Mouse (Mus musculus): ENCODE measurements at regions not wholly inside any gene's neighbourhood (a gene's known extent, or its start where the extent isn't known, plus 50 kb on each side); places are given as distances from the start of the nearest gene placed in this dataset.
A peak's percentile ranks its signal among the peaks of the same experiment; 100 is the strongest.
"Not testable (repeated sequence)": the region's sequence is repeated elsewhere in the genome, so short reads cannot be mapped to it uniquely, and the experiment has no call there.

GRCm38 (mm10) chr17:13654606-13655005 lies 105.7 kb upstream of the Afdn start:
- DNase-seq (ENCODE audit: extremely low spot score, low spot score) = not testable (repeated sequence)

- no peak for DNase-seq (ENCODE audit: extremely low spot score, low spot score)
Observed at GRCm38 (mm10) chr17:13656065-13656464, 104.3 kb upstream of the Afdn start.

- DNase-seq (ENCODE audit: extremely low spot score, low spot score) = peak; percentile 68
Observed at GRCm38 (mm10) chr17:13656485-13657181, 103.7 kb upstream of the Afdn start.

- DNase-seq (ENCODE audit: extremely low spot score, low spot score) = no peak
Observed at GRCm38 (mm10) chr17:13657182-13657562, 103.2 kb upstream of the Afdn start.

GRCm38 (mm10) chr17:13657656-13658292 lies 102.6 kb upstream of the Afdn start:
- no peak for DNase-seq (ENCODE audit: extremely low spot score, low spot score)

- DNase-seq (ENCODE audit: extremely low spot score, low spot score) = no peak
Observed at GRCm38 (mm10) chr17:13658321-13658978, 101.9 kb upstream of the Afdn start.

- no peak for DNase-seq (ENCODE audit: extremely low spot score, low spot score)
Observed at GRCm38 (mm10) chr17:13659103-13659502, 101.2 kb upstream of the Afdn start.

GRCm38 (mm10) chr17:13659943-13660342 lies 100.4 kb upstream of the Afdn start:
- DNase-seq (ENCODE audit: extremely low spot score, low spot score) = no peak

GRCm38 (mm10) chr17:13661023-13661422 lies 99.3 kb upstream of the Afdn start:
- DNase-seq (ENCODE audit: extremely low spot score, low spot score) = no peak

- DNase-seq (ENCODE audit: extremely low spot score, low spot score) = no peak
Observed at GRCm38 (mm10) chr17:13662152-13662551, 98.2 kb upstream of the Afdn start.
